Mouse (Mus musculus) neural tube, embryonic 15.5 days (tissue): ENCODE results near the gene Polg2. TPM values are rescaled to one million over a fixed set of nuclear protein-coding genes. Genes with fewer than 3 reads are reported as not detected.

Source experiments
- microRNA-seq: library from miRNA; unstranded; fragments of <30 nt; microRNA quantifications from one replicate; pipeline ENCODE4, GENCODE M21; 2017
- polyA plus RNA-seq: library from polyadenylated mRNA; unstranded; fragments of >200 nt; fragmentation: Nextera tagmentation; extraction: Ambion mirVana; gene quantifications from 2 replicates; pipeline ENCODE4 v1.2.1, GENCODE M21; 2015

Polg2 gene
- polyA plus RNA-seq, 1 experiment from 2014 or later = 9.1 TPM

Small RNA genes lying within 50 kb of the gene (microRNA-seq; reads per million reads assigned to microRNA genes)
- gene Gm25994 (not detected), gene Mir3064 (10.4 reads per million, percentile 26 among the genes with 10 or more reads in this experiment)

Other genes with a start within 250 kb of the Polg2 start
- gene Tex2, start 166.1 kb downstream of the Polg2 start, polyA plus RNA-seq = 31.6 and 35.1 TPM in 2 replicates
- gene Pecam1, start 28.9 kb downstream of the Polg2 start, polyA plus RNA-seq = 14.4 and 27.3 TPM in 2 replicates
- 0.46 and 3.5 TPM in 2 replicates for gene Milr1, start 28.3 kb downstream of the Polg2 start, polyA plus RNA-seq
- 337 and 338 TPM in 2 replicates for gene Ddx5, start 9.6 kb upstream of the Polg2 start, polyA plus RNA-seq
- gene Cep95, start 9.7 kb upstream of the Polg2 start, polyA plus RNA-seq = 15.1 and 16.3 TPM in 2 replicates
- 11.4 and 12.1 TPM in 2 replicates for gene Smurf2, start 141.2 kb upstream of the Polg2 start, polyA plus RNA-seq
- 120 and 190 TPM in 2 replicates for gene Kpna2, start 220.0 kb upstream of the Polg2 start, polyA plus RNA-seq
- 6.6 and 7.6 TPM in 2 replicates for gene 1810010H24Rik, start 246.1 kb upstream of the Polg2 start, polyA plus RNA-seq